Mouse (Mus musculus) hindbrain, embryonic 16.5 days (tissue): Measurements from ENCODE around the gene Zc3h7a. TPM values are rescaled to one million over a fixed set of nuclear protein-coding genes. Genes with fewer than 3 reads are reported as not detected.
A peak's percentile ranks its signal among the peaks of the same experiment; 100 is the strongest.

Experiments
- ATAC-seq: fragments of 200-750 bp; cut with Nextera tagmentation; 2 replicates; pipeline ENCODE4 v1.8.0; 2017; ENCODE audit warnings: moderate TSS enrichment, moderate library complexity
- H3K27ac ChIP-seq: fragments of 300-500 bp; sonication (generic); 2 replicates; pipeline ENCODE4 v1.5.1; 2014; ENCODE audit warnings: low read depth, mild to moderate bottlenecking, control low read depth, low read length, moderate library complexity
- H3K27me3 ChIP-seq: fragments of 300-500 bp; sonication (generic); replicated peaks from 2 replicates; pipeline ENCODE4 v1.6.1; 2014; ENCODE audit warnings: low read length; ENCODE audit not compliant: control insufficient read depth, insufficient read depth
- H3K36me3 ChIP-seq: fragments of 300-500 bp; sonication (generic); 2 replicates; pipeline ENCODE4 v1.6.1; 2014; ENCODE audit warnings: mild to moderate bottlenecking, low read length, moderate library complexity, mixed read lengths; ENCODE audit not compliant: control insufficient read depth, insufficient read depth
- H3K4me1 ChIP-seq: fragments of 300-500 bp; sonication (generic); 2 replicates; pipeline ENCODE4 v1.6.1; 2014; ENCODE audit warnings: low read depth, low read length; ENCODE audit not compliant: control insufficient read depth, insufficient read depth
- H3K4me2 ChIP-seq: fragments of 300-500 bp; sonication (generic); 2 replicates; pipeline ENCODE4 v1.6.1; 2014; ENCODE audit warnings: mild to moderate bottlenecking, low read length, control low read depth, moderate library complexity
- H3K4me3 ChIP-seq: fragments of 300-500 bp; sonication (generic); 2 replicates; pipeline ENCODE4 v1.5.1; 2014; ENCODE audit warnings: mild to moderate bottlenecking, low read length, control low read depth, moderate library complexity
- H3K9ac ChIP-seq: fragments of 300-500 bp; sonication (generic); 2 replicates; pipeline ENCODE4 v1.6.1; 2014; ENCODE audit warnings: low read depth, mild to moderate bottlenecking, control low read depth, low read length, moderate library complexity
- H3K9me3 ChIP-seq: fragments of 300-500 bp; sonication (generic); 2 replicates; pipeline ENCODE4 v1.6.1; 2014; ENCODE audit warnings: mild to moderate bottlenecking, low read length, moderate library complexity; ENCODE audit not compliant: control insufficient read depth
- WGBS: fragments of 180-500 bp; shearing (Covaris S2); extraction: QIAGEN DNeasy Blood & Tissue Kit; methylation state at CpG from one replicate; pipeline ENCODE4 v1.1.7; 2014; 5-methylcytosine and 5-hydroxymethylcytosine counted together
- microRNA-seq: library from miRNA; unstranded; fragments of <30 nt; microRNA quantifications from one replicate; pipeline ENCODE4, GENCODE M21; 2017
- polyA plus RNA-seq: library from polyadenylated mRNA; unstranded; fragments of >200 nt; fragmentation: Nextera tagmentation; extraction: Ambion mirVana; gene quantifications from 2 replicates; pipeline ENCODE4 v1.2.1, GENCODE M21; 2015

Gene Zc3h7a
- polyA plus RNA-seq, 1 experiment from 2014 or later = 67.0 TPM

- no peaks in the 10 kb centered on the region; the same call in 1 of the 2 replicates for H3K4me1 ChIP-seq
- H3K9ac ChIP-seq = no peak overlapping the region
- 76% methylated on average over 10 of the region's 10 CpGs for WGBS
- H3K27ac ChIP-seq = peak overlapping the region; percentile 52; the same call in 1 of the 2 replicates
- no peak overlapping the region for H3K4me2 ChIP-seq
- no peak for ATAC-seq
- H3K27me3 ChIP-seq = no peaks in the 10 kb centered on the region
- no peak overlapping the region for H3K4me3 ChIP-seq
- H3K36me3 ChIP-seq = peaks cover 14% of the 10 kb centered on the region
- H3K9me3 ChIP-seq = no peaks in the 10 kb centered on the region
Measured at GRCm38 (mm10) chr16:11090836-11091570, 85.2 kb downstream of the Zc3h7a start.

- no peaks in the 10 kb centered on the region; the same call in 1 of the 2 replicates for H3K4me1 ChIP-seq
- H3K4me3 ChIP-seq = no peak overlapping the region
- H3K36me3 ChIP-seq = peaks cover 29% of the 10 kb centered on the region
- WGBS = 42% methylated on average over 5 of the region's 5 CpGs
- H3K27ac ChIP-seq = peak overlapping the region; percentile 71
- H3K9ac ChIP-seq = no peak overlapping the region
- ATAC-seq = peak; percentile 90
- no peaks in the 10 kb centered on the region for H3K27me3 ChIP-seq
- no peak overlapping the region for H3K4me2 ChIP-seq
- H3K9me3 ChIP-seq = no peaks in the 10 kb centered on the region
Measured at GRCm38 (mm10) chr16:11086856-11087588, 89.2 kb downstream of the Zc3h7a start.

Small RNAs within 50 kb of the gene (microRNA-seq; reads per million reads assigned to microRNA genes)
- 84.1 reads per million, percentile 47 among the genes with 10 or more reads in this experiment for gene Gm23935

Other genes with a start within 250 kb of the Zc3h7a start
- 134 and 150 TPM in 2 replicates for gene Snn, start 115.4 kb downstream of the Zc3h7a start, polyA plus RNA-seq
- 28.9 and 31.6 TPM in 2 replicates for gene Litaf, start 110.2 kb downstream of the Zc3h7a start, polyA plus RNA-seq
- gene Txndc11, start 41.7 kb downstream of the Zc3h7a start, polyA plus RNA-seq = 27.4 and 28.9 TPM in 2 replicates
- gene Rsl1d1, start 26.9 kb upstream of the Zc3h7a start, polyA plus RNA-seq = 117 and 124 TPM in 2 replicates
- 40.0 and 43.7 TPM in 2 replicates for gene Gspt1, start 77.9 kb upstream of the Zc3h7a start, polyA plus RNA-seq
- 0.26 TPM in 1 of 2 replicates, not detected in the other for gene Tnfrsf17, start 137.4 kb upstream of the Zc3h7a start, polyA plus RNA-seq
- gene Snx29, start 146.5 kb upstream of the Zc3h7a start, polyA plus RNA-seq = 15.3 and 17.8 TPM in 2 replicates